Mouse (Mus musculus): ENCODE data around the gene C2cd4d. TPM values are rescaled to one million over a fixed set of nuclear protein-coding genes. Genes with fewer than 3 reads are reported as not detected.

The C2cd4d gene
- 0.31 and 0.52 TPM in 2 replicates for polyA plus RNA-seq (2015; fragmentation: Nextera tagmentation; extraction: Ambion mirVana)

- Histone ChIP-seq H3K4me3 (peak within 1 kb of the TSS; percentile 65), H3K27me3 (replicated peaks) (peaks cover 67% of the 10 kb centered on the region), H3K27ac (replicated peaks) (0 out of 2 replicates have a peak within 1 kb of the TSS, but pooled peaks have one; percentile 20), H3K9me3 (peaks cover 4% of the 10 kb centered on the region; the same call in 1 of the 2 replicates), H3K4me1 (peaks cover 5% of the 10 kb centered on the region), H3K9ac (peak within 1 kb of the TSS; percentile 84), H3K4me2 (peak within 1 kb of the TSS; percentile 96), H3K36me3 (no peaks in the 10 kb centered on the region)
- 55% methylated on average over 7 of the region's 7 CpGs for WGBS
- ATAC-seq (ENCODE audit: extremely low read depth, insufficient number of reproducible peaks, low FRiP score, low TSS enrichment), result no peak
Observed at GRCm38 (mm10) chr3:94362138-94362537, at the start of gene C2cd4d. C2cd4d (plus strand) TSS chr3:94362438.

DNA sequence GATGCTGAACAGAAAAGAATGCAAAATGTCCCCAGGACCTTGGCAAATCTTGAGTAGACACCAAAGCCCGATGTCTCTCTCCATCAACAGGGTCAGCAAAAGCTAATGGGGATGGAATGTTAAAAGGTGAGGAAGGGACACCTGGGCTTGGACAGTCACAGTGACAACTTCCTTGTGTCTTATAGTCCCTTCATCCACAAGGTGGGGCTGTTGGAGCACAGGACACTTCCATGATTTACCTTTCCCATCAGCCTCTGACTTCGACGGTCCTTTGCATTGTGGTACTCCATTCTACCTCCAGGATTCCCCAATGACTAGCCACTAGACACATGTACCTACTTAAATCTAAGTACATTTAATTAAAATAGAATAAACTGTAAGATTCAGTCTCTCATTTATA is 33.6 kb upstream of the C2cd4d start:
- H3K36me3 ChIP-seq, result peaks cover 38% of the 10 kb centered on the region
- H3K4me2 ChIP-seq, result no peak overlapping the region
- no peaks in the 10 kb centered on the region for H3K9me3 ChIP-seq
- H3K9ac ChIP-seq, result no peak overlapping the region
- H3K27ac ChIP-seq (replicated peaks), result no peak overlapping the region
- WGBS, result 48% methylated on average over 3 of the region's 3 CpGs
- no peaks in the 10 kb centered on the region for H3K27me3 ChIP-seq (replicated peaks)
- no peak for ATAC-seq (ENCODE audit: extremely low read depth, insufficient number of reproducible peaks, low FRiP score, low TSS enrichment)
- no peak overlapping the region for H3K4me3 ChIP-seq
- no peaks in the 10 kb centered on the region for H3K4me1 ChIP-seq

DNA sequence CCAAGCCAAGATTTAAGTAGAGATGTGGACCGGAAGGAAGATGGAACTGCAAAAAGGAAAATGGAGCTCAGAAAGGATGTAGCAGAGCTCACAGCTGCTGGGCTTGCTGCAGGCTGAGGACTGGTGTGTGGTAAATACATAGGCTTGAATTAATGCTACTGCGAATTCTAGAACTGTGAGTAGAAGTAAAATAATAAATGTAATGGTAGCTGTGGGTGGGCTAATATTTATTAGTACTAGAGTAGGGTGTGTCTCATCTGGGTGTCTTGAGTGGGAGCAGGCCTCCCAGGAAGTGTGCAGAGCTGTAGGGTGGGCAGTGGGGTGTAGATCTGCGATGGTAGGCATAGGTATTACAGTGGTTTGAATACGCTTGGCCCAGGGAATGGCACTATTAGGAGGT is 27.8 kb upstream of the C2cd4d start:
- Histone ChIP-seq H3K9me3 (no peaks in the 10 kb centered on the region), H3K4me1 (no peaks in the 10 kb centered on the region), H3K27me3 (replicated peaks) (no peaks in the 10 kb centered on the region), H3K9ac (no peak overlapping the region), H3K36me3 (peaks cover 20% of the 10 kb centered on the region), H3K4me3 (no peak overlapping the region), H3K4me2 (no peak overlapping the region), H3K27ac (replicated peaks) (no peak overlapping the region)
- WGBS, result 80% methylated on average over 4 of the region's 4 CpGs
- ATAC-seq (ENCODE audit: extremely low read depth, insufficient number of reproducible peaks, low FRiP score, low TSS enrichment), result no peak

DNA sequence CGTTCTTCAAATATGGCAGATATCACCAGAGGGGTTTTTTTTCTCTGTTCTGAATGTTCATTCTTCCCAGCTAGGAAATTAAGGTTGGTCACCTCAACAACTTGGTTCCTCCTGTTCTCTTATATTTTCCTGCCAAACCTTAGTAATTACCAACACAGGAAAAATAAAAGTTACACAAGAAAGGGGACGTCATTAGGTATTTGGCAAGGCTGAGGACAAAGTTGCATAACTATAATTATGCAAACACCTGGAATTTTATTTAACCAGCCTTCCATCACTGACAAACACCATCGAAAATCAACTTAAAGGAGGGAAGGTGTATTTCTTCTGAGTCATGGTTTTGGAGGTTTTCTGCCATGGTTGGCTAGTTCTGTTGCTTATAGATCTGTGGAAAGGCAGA is 23.7 kb upstream of the C2cd4d start:
- ATAC-seq (ENCODE audit: extremely low read depth, insufficient number of reproducible peaks, low FRiP score, low TSS enrichment), result no peak
- Histone ChIP-seq H3K9me3 (no peaks in the 10 kb centered on the region), H3K9ac (no peak overlapping the region), H3K4me1 (peaks cover 7% of the 10 kb centered on the region; the same call in 1 of the 2 replicates), H3K36me3 (no peaks in the 10 kb centered on the region), H3K4me2 (no peak overlapping the region), H3K27ac (replicated peaks) (no peak overlapping the region), H3K4me3 (no peak overlapping the region), H3K27me3 (replicated peaks) (no peaks in the 10 kb centered on the region)
- 71% methylated on average over 3 of the region's 3 CpGs for WGBS

DNA sequence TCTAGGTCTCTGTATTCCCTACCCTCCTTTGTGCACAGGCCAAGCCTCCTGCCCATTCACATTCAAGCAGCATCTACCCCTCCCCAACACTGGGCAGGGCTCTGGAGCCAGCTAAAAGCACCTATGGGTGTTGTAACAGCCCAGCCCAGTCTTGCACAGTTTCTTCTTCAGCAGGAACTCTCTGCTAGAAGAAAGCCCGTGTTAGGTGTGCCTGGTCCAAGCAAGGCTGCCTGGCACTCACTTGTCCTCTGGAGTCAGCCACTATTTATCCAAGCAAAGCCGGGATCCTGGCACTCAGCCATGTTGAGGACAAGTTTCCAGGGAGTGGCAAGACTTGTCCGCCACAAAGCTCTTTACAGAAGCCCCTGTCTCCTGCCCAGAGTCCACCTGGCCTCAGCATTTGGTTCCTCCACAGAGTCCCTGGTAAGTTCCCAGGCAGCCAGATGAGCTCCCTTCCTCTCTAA is 20.2 kb upstream of the C2cd4d start, which contains the start of gene Them5:
TSS of gene Them5 (plus strand) at position 141 of the 464 bp plus-strand sequence.
- H3K4me1 ChIP-seq, result peaks cover 7% of the 10 kb centered on the region; the same call in 1 of the 2 replicates
- no peak for ATAC-seq (ENCODE audit: extremely low read depth, insufficient number of reproducible peaks, low FRiP score, low TSS enrichment)
- WGBS, result 21% methylated on average over 3 of the region's 3 CpGs

DNA sequence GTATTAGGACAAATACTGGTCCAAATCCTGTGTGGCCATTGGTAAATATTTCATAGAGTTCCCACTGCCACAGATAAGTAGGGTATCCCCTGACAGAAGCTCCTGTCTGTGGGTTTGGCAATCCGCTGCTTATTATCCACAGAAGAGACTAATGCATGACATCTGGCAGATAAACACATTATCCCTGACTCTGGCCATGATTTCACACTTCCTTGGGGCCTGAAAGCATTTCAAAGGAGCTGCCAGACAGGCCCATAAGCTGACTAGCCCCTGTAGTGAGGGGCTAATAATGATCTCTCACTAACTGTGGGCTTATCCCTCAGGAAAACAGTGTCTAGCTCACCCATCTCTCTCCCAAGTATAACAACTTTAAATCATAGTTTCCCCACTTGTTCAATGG is 19.7 kb upstream of the C2cd4d start:
- 40% methylated on average over 1 of the region's 1 CpGs for WGBS
- no peaks in the 10 kb centered on the region for H3K9me3 ChIP-seq
- H3K4me2 ChIP-seq, result no peak overlapping the region
- H3K4me3 ChIP-seq, result no peak overlapping the region
- no peak for ATAC-seq (ENCODE audit: extremely low read depth, insufficient number of reproducible peaks, low FRiP score, low TSS enrichment)
- no peaks in the 10 kb centered on the region for H3K27me3 ChIP-seq (replicated peaks)
- H3K9ac ChIP-seq, result no peak overlapping the region
- peaks cover 7% of the 10 kb centered on the region; the same call in 1 of the 2 replicates for H3K4me1 ChIP-seq
- H3K27ac ChIP-seq (replicated peaks), result no peak overlapping the region
- no peaks in the 10 kb centered on the region for H3K36me3 ChIP-seq

More for the DNA sequence above, 20.2 kb upstream of the C2cd4d start, which contains the start of gene Them5:
- Histone ChIP-seq H3K27me3 (replicated peaks) (no peaks in the 10 kb centered on the region), H3K36me3 (no peaks in the 10 kb centered on the region), H3K9ac (no peak within 1 kb of the TSS), H3K9me3 (no peaks in the 10 kb centered on the region), H3K4me2 (no peak within 1 kb of the TSS), H3K27ac (replicated peaks) (no peak within 1 kb of the TSS), H3K4me3 (no peak within 1 kb of the TSS)

DNA sequence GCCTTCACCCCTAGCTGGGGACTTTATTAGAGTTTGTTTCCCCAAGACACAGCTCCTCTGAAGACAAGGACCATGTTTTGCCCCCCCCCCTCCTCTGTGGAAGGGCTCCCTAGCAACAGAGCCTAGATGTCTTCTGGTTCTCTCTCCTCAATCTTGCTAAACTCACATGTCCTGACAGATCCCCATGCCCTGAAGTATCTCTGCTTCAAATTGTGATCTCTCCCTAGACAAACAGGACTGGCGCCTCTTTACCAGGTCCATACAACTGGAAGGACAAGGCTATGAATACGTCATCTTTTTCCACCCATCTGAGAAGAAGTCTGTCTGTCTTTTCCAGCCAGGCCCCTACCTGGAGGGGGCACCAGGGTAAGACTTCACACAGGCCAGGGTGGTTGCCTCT is 18.1 kb upstream of the C2cd4d start:
- H3K27me3 ChIP-seq (replicated peaks), result no peaks in the 10 kb centered on the region
- no peak for ATAC-seq (ENCODE audit: extremely low read depth, insufficient number of reproducible peaks, low FRiP score, low TSS enrichment)
- H3K9ac ChIP-seq, result no peak overlapping the region
- H3K27ac ChIP-seq (replicated peaks), result no peak overlapping the region
- H3K4me1 ChIP-seq, result peaks cover 7% of the 10 kb centered on the region; the same call in 1 of the 2 replicates
- no peak overlapping the region for H3K4me3 ChIP-seq
- H3K9me3 ChIP-seq, result no peaks in the 10 kb centered on the region
- H3K4me2 ChIP-seq, result no peak overlapping the region
- WGBS, result 74% methylated on average over 2 of the region's 2 CpGs
- no peaks in the 10 kb centered on the region for H3K36me3 ChIP-seq

DNA sequence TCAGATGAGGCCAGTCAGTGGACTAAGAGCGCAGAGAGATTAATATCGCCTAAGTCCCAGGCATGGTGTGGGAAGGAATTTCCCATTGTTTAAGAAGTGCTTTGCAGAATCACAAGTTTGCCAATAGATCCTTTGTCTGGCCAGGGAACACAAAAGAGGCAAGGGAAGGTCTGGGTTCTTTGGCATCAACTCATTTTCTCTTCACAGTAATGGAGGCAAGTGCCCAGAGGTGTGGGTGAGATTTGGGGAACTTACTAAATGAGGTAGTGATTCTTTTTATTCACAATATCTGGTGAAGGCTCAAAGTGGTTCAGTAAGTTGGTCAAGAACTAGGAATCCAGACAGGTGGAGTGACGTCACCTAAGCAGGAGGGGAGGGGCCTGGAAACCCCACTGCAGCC is 17.3 kb upstream of the C2cd4d start:
- H3K9me3 ChIP-seq, result no peaks in the 10 kb centered on the region

DNA sequence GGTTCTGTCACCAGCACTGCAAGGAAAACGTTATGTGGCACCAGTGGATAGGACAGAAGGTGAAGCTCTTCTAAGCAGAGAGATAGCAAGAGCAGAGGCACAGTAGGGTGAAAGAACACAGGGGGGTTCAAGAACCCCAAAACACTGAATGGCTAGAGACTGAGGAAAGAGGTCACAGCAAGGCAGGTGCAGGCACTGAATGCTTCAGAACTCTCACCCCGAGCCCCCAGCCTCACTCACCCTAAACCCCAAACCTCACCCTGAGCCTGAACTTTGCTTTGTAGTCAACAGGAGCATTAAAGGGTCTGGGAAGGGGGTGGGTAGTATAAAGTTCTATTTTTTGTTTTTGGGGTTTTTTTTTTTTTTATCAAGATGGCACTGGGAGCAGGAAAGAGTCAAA is 14.1 kb upstream of the C2cd4d start:
- no peaks in the 10 kb centered on the region for H3K4me1 ChIP-seq
- H3K9me3 ChIP-seq, result no peaks in the 10 kb centered on the region
- no peaks in the 10 kb centered on the region for H3K36me3 ChIP-seq
- no peaks in the 10 kb centered on the region for H3K27me3 ChIP-seq (replicated peaks)
- no peak overlapping the region for H3K9ac ChIP-seq
- no peak overlapping the region for H3K4me2 ChIP-seq
- 64% methylated on average over 2 of the region's 2 CpGs for WGBS
- H3K27ac ChIP-seq (replicated peaks), result no peak overlapping the region
- H3K4me3 ChIP-seq, result no peak overlapping the region
- no peak for ATAC-seq (ENCODE audit: extremely low read depth, insufficient number of reproducible peaks, low FRiP score, low TSS enrichment)

More for the DNA sequence above, 17.3 kb upstream of the C2cd4d start:
- Histone ChIP-seq H3K27ac (replicated peaks) (no peak overlapping the region), H3K36me3 (no peaks in the 10 kb centered on the region), H3K4me2 (no peak overlapping the region), H3K9ac (no peak overlapping the region), H3K4me3 (no peak overlapping the region), H3K27me3 (replicated peaks) (no peaks in the 10 kb centered on the region), H3K4me1 (peaks cover 7% of the 10 kb centered on the region; the same call in 1 of the 2 replicates)
- no peak for ATAC-seq (ENCODE audit: extremely low read depth, insufficient number of reproducible peaks, low FRiP score, low TSS enrichment)
- WGBS, result 72% methylated on average over 3 of the region's 3 CpGs

DNA sequence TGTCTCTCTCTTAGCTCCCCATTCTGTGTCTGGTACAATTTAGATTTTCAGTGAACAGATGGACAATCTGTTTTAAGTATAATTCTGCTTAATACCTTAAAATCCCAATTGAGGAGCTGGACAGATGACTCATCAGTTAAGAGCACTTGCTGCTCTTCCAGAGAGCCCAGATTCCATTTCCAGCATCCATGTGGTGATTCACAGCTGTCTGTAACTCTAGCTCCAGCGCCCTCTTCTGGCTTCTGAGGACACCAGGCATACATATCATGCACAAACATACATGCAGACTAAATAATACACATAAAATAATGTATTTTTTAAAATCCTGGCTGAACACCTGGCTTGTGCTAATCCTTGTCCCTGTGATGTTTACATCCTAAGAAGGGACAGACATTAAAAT is 1.4 kb upstream of the C2cd4d start:
- H3K9ac ChIP-seq, result no peak overlapping the region
- H3K4me1 ChIP-seq, result peaks cover 5% of the 10 kb centered on the region
- no peak overlapping the region for H3K4me2 ChIP-seq
- H3K4me3 ChIP-seq, result no peak overlapping the region
- ATAC-seq (ENCODE audit: extremely low read depth, insufficient number of reproducible peaks, low FRiP score, low TSS enrichment), result no peak
- H3K27me3 ChIP-seq (replicated peaks), result peaks cover 59% of the 10 kb centered on the region
- no peaks in the 10 kb centered on the region for H3K36me3 ChIP-seq
- H3K27ac ChIP-seq (replicated peaks), result no peak overlapping the region
- 0% methylated on average over 1 of the region's 1 CpGs for WGBS
- peaks cover 11% of the 10 kb centered on the region; the same call in 1 of the 2 replicates for H3K9me3 ChIP-seq

DNA sequence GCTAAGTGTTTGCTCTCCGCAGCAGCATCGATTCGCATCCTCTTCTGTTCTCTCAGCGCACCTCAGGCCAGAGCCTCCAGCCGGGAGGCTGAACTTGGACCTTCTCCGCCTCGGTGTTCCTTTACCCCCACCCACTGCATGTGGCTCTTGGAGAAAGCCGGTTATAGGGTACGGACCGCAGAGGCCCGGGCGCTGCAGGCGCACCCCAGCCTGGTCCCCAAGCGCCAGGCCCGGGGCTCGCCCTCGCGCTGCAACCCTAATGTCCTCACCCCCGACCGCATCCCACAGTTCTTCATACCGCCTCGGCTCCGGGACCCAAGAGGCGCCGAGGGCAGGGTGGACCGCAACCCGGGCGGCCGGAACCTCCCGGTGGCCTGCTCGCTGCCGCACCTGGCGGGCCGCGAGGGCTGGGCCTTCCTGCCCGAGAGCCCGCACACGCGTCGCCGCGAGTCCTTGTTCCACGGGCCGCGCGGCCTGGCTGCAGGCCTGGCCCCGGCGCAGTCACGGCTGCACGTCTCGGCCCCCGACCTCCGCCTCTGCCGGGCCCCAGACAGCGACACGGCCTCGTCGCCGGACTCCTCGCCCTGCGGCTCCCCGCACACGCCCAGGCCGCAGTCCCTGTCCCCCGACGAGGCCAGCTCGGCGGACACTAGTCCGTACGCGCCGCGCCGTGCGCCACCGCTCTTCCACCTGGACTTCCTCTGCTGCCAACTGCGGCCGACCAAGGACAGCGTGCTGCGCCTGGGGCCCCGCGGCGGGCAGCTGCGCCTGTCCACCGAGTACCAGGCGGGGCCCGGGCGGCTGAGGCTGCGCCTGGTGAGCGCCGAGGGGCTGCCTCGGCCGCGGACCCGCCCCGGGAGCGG is 1.3 kb downstream of the C2cd4d start:
- H3K27ac ChIP-seq (replicated peaks), result no peak overlapping the region
- peaks cover 67% of the 10 kb centered on the region for H3K27me3 ChIP-seq (replicated peaks)
- H3K36me3 ChIP-seq, result no peaks in the 10 kb centered on the region
- H3K9me3 ChIP-seq, result peaks cover 4% of the 10 kb centered on the region; the same call in 1 of the 2 replicates
- peaks cover 5% of the 10 kb centered on the region for H3K4me1 ChIP-seq
- peak; percentile 47; the same call in 1 of the 2 replicates for ATAC-seq (ENCODE audit: extremely low read depth, insufficient number of reproducible peaks, low FRiP score, low TSS enrichment)
- peak overlapping the region; percentile 96 for H3K4me2 ChIP-seq
- WGBS, result 3% methylated on average over 87 of the region's 97 CpGs
- peak overlapping the region; percentile 65 for H3K4me3 ChIP-seq
- H3K9ac ChIP-seq, result peak overlapping the region; percentile 84

Measured in heart, embryonic 13.5 days (tissue).